Mouse (Mus musculus): ENCODE data around the gene Ss18l1. TPM values are rescaled to one million over a fixed set of nuclear protein-coding genes. Genes with fewer than 3 reads are reported as not detected.

Ss18l1 gene
- polyA plus RNA-seq, 1 experiment from 2014 or later, result 25.0 TPM

DNA sequence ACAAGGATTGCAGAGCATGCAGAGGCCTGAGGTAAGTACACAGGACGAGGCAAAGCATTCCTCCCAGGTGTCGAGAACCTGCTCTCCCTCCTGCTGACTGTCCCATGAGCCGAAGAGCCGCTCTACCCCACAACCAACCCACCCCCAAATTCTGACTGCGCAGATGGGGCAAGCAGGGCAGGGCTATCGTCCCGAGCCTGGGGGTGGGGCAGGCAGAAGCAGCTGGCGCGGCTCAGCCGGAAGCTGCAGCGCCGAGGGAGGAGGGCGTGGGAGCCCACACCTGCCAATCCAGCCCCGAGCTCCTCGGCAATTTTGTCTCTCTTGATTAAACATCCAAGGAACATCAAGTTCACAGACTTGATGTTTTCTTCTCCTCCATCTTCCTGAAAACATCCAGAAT is 57.2 kb downstream of the Ss18l1 start:
- H3K4me1 ChIP-seq, result peaks cover 51% of the 10 kb centered on the region
- ATAC-seq (ENCODE audit: low FRiP score), result no peak
- no peaks in the 10 kb centered on the region for H3K36me3 ChIP-seq (replicated peaks)
- H3K9me3 ChIP-seq, result no peaks in the 10 kb centered on the region
- 13% methylated on average over 15 of the region's 15 CpGs for WGBS
- no peak overlapping the region for H3K4me3 ChIP-seq (replicated peaks)
- no peak overlapping the region for H3K27ac ChIP-seq
- H3K27me3 ChIP-seq, result peaks cover 81% of the 10 kb centered on the region
- H3K9ac ChIP-seq, result no peak overlapping the region
- H3K4me2 ChIP-seq, result peak overlapping the region; percentile 6; the same call in 1 of the 2 replicates

DNA sequence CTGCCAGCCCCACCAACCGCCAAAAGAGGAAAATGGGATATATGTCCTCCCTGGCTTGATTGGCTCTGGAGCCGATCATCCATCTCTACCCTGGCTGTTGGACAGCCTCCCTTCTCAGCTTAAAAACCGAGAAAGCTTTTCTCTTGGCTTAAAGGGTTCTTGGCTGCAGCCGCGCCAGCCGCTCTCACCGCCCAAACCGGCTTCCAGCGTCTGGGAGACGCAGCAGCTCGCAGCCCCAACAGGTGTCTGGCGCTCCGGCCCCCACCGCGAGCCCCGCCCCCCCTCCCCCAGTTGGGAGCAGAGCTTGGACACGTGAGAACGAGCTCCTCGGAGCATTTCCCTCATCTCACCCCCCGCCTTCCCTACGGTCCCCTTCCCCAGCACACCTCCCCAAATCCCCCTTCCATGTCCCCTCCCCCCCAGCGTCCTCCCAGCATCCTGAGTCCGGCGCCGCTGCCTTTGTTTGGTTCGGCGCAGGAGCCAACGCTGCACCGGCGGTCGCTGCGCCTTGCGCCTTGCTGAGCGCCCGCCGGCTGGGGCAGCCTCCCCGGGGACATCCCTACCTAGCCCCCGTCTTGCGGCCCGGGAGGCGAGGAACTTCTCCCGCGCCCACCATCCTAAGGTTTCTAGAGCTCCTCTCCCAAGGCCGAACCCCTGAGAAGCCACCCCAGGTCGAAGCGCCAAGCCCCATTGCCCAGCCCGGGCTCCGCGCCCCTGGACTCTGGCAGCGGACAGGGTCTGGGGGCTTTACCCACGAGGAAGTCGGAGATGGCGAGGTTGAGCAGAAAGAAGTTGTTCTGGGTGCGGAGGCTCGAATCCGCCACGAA is 61.1 kb downstream of the Ss18l1 start:
- peak overlapping the region; percentile 62 for H3K9ac ChIP-seq
- ATAC-seq (ENCODE audit: low FRiP score), result no peak
- WGBS, result under 1% methylated on average over 55 of the region's 57 CpGs
- H3K9me3 ChIP-seq, result no peaks in the 10 kb centered on the region
- H3K36me3 ChIP-seq (replicated peaks), result no peaks in the 10 kb centered on the region
- peaks cover 48% of the 10 kb centered on the region for H3K4me1 ChIP-seq
- H3K27ac ChIP-seq, result no peak overlapping the region
- H3K27me3 ChIP-seq, result peaks cover 81% of the 10 kb centered on the region
- H3K4me3 ChIP-seq (replicated peaks), result peak overlapping the region; percentile 57
- H3K4me2 ChIP-seq, result peak overlapping the region; percentile 96

DNA sequence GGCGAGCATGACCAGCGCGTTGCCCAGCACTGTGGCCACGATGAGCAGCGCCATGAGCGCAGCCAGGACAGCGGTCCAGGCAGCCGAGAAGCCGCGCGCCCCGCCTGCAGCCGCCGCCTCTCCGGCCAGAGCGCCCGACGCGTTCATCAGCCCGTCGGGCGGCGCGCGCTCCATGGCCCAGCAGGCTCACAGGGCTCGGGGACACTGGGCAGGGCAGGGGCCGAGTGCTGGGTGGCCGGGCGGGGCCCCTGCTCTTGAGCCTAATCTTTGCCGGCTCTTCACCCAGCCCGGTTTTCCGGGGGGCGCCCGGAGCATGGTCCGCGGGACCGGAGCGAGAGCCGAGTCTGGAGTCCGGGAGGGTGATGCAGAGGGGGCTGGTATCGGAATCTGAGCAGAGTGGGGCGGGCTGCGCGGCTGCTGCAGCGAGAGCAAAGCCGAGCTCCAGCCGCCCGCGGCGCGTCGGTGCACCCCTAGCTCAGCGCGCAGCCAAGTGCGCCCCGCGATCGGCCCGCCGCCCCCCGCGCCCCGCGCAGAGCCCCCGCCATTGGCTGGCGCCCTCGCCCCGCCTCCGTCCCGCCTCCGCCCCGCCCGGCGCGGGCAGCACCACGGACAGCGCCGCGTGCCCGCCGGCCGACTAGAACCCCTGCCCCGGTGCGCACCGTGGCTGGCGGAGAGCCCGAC is 61.8 kb downstream of the Ss18l1 start, which contains the start of gene Hrh3:
Gene Hrh3 (minus strand): TSS at position 511 of the 681 bp plus-strand sequence.
- no peaks in the 10 kb centered on the region for H3K36me3 ChIP-seq (replicated peaks)
- H3K4me3 ChIP-seq (replicated peaks), result peak within 1 kb of the TSS; percentile 57
- H3K4me2 ChIP-seq, result peak within 1 kb of the TSS; percentile 96
- WGBS, result under 1% methylated on average over 74 of the region's 87 CpGs
- H3K9ac ChIP-seq, result peak within 1 kb of the TSS; percentile 62
- peaks cover 44% of the 10 kb centered on the region for H3K4me1 ChIP-seq
- peak; percentile 86 for ATAC-seq (ENCODE audit: low FRiP score)
- no peak within 1 kb of the TSS for H3K27ac ChIP-seq
- H3K27me3 ChIP-seq, result peaks cover 74% of the 10 kb centered on the region
- no peaks in the 10 kb centered on the region for H3K9me3 ChIP-seq

DNA sequence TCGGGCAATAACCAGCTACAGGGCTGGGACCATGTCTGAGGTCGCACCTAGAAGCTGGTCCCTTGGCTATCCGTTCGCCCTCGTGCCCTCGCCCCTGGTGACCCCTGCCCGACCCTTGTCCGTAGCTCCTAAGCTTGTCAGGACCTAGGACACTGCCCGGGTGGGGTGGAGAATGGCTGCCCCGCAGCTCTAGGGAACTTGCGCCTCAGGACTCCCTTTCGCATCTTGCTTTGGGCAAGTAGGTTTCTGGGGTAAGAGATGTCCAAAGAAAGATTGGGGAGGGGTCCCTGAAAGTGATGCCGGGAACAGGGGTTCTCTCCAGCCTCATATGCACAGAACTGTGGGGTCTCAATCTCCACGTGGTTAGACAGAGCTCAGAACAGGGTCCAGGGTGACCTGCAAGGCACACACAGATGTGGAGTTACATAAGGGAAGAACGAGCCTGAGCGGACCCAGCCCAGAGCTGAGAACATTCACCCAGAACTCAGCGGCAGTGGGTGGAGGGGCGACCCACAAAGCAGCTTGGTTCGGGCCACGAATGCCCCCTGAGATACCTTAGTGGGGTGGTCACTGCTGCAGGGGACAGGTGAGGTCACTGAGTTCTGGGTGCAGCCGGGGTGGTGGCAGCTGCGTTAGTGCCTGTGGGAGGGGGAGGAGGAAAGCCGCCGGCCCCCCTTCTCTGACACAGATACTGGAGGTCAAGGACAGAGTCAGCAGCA is 62.5 kb downstream of the Ss18l1 start:
- peak; percentile 24 for ATAC-seq (ENCODE audit: low FRiP score)
- H3K9me3 ChIP-seq, result no peaks in the 10 kb centered on the region
- H3K27me3 ChIP-seq, result peaks cover 68% of the 10 kb centered on the region
- H3K36me3 ChIP-seq (replicated peaks), result no peaks in the 10 kb centered on the region
- H3K4me2 ChIP-seq, result peak overlapping the region; percentile 96
- peak overlapping the region; percentile 57 for H3K4me3 ChIP-seq (replicated peaks)
- H3K9ac ChIP-seq, result peak overlapping the region; percentile 62; the same call in 1 of the 2 replicates
- WGBS, result 6% methylated on average over 24 of the region's 24 CpGs
- H3K4me1 ChIP-seq, result peaks cover 37% of the 10 kb centered on the region
- H3K27ac ChIP-seq, result no peak overlapping the region

DNA sequence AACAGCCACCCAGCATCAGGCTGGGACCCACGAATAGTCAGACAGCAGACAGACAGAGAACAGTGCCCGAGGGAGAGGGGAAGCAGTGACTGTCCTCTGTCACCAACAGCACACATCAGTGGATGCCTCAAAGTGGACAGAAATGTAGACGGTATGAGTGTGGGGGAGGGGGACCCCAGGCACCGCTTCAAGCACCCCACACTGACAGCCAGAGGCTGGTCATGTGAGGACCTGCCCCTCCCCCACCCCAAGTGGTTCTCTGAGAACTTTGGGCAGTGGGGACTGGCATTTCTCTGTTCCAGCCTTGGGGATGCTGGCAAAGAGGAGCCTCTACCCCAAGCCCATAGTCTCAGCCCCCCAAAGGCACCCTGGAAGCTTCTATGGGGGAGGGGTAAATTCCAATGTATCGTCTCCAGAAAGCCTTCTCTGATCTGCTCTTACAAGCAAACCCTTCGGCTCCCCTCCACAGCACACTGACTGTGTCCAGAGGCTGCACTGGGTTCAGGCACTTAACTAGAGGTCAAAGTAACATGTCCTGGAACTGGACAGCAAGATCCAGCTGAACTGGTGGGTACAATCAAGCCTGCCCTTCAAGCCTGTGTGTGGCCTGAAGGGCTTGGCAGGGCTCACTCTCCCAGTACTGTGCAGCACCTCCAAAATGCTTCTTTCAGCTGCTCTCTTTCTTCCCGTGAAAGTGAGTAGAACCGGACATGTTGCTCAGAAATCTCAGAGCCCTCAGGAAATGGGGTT is 63.3 kb downstream of the Ss18l1 start:
- WGBS, result 21% methylated on average over 8 of the region's 8 CpGs
- Histone ChIP-seq H3K4me2 (0 out of 2 replicates have a peak overlapping the region, but pooled peaks have one; percentile 96), H3K4me3 (replicated peaks) (no peak overlapping the region)

DNA sequence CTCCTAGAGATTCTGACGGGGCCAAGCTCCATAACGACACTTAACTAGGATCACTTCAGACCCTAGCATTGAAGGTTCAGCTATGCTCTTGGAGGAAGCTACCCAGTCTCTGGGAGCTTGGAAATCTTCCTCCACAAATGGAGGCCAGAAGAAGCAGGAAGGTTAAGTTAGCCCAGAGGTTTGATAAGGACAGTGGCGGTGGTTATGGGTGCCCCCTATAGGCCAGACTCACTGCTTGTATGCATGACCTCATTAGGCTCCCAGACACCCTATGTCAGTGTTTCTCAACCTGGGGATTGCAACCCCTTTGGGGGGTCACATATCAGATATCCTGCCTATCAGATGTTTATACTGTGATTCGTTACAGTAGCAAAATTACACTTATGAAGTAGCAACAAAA is 64.8 kb downstream of the Ss18l1 start:
- ATAC-seq (ENCODE audit: low FRiP score), result no peak
- H3K36me3 ChIP-seq (replicated peaks), result no peaks in the 10 kb centered on the region
- H3K9me3 ChIP-seq, result no peaks in the 10 kb centered on the region
- no peak overlapping the region for H3K4me2 ChIP-seq
- H3K27me3 ChIP-seq, result peaks cover 50% of the 10 kb centered on the region
- 70% methylated on average over 4 of the region's 4 CpGs for WGBS
- no peak overlapping the region for H3K9ac ChIP-seq
- H3K4me3 ChIP-seq (replicated peaks), result no peak overlapping the region
- no peak overlapping the region for H3K27ac ChIP-seq
- H3K4me1 ChIP-seq, result peaks cover 31% of the 10 kb centered on the region

More for the DNA sequence above, 63.3 kb downstream of the Ss18l1 start:
- Histone ChIP-seq H3K27ac (no peak overlapping the region), H3K9me3 (no peaks in the 10 kb centered on the region), H3K4me1 (peaks cover 31% of the 10 kb centered on the region), H3K9ac (no peak overlapping the region), H3K36me3 (replicated peaks) (no peaks in the 10 kb centered on the region), H3K27me3 (peaks cover 65% of the 10 kb centered on the region)
- ATAC-seq (ENCODE audit: low FRiP score), result no peak

DNA sequence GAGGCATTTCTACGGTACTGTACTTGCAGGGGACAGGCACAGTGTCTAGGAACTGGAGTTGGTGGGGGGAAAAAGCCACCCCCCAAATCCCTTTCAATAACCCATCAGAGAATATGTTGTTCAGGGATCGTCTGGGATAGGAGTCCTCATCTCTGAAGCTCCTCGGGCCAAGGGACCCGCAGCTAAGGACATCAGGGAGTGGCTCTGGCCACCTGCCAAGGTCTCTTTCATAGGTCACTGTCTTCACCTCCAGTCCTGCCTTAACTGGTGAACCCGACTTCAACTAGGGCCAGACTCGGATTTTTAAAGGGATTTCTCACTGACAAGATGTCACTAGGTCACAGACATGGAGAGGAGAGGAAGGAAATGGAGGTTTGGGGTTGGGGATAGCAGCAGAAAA is 66.0 kb downstream of the Ss18l1 start:
- no peaks in the 10 kb centered on the region for H3K9me3 ChIP-seq
- H3K36me3 ChIP-seq (replicated peaks), result no peaks in the 10 kb centered on the region
- H3K4me2 ChIP-seq, result no peak overlapping the region
- WGBS, result 77% methylated on average over 6 of the region's 6 CpGs
- H3K4me1 ChIP-seq, result peaks cover 21% of the 10 kb centered on the region
- H3K9ac ChIP-seq, result no peak overlapping the region
- peaks cover 38% of the 10 kb centered on the region for H3K27me3 ChIP-seq
- H3K27ac ChIP-seq, result no peak overlapping the region
- H3K4me3 ChIP-seq (replicated peaks), result no peak overlapping the region
- no peak for ATAC-seq (ENCODE audit: low FRiP score)

DNA sequence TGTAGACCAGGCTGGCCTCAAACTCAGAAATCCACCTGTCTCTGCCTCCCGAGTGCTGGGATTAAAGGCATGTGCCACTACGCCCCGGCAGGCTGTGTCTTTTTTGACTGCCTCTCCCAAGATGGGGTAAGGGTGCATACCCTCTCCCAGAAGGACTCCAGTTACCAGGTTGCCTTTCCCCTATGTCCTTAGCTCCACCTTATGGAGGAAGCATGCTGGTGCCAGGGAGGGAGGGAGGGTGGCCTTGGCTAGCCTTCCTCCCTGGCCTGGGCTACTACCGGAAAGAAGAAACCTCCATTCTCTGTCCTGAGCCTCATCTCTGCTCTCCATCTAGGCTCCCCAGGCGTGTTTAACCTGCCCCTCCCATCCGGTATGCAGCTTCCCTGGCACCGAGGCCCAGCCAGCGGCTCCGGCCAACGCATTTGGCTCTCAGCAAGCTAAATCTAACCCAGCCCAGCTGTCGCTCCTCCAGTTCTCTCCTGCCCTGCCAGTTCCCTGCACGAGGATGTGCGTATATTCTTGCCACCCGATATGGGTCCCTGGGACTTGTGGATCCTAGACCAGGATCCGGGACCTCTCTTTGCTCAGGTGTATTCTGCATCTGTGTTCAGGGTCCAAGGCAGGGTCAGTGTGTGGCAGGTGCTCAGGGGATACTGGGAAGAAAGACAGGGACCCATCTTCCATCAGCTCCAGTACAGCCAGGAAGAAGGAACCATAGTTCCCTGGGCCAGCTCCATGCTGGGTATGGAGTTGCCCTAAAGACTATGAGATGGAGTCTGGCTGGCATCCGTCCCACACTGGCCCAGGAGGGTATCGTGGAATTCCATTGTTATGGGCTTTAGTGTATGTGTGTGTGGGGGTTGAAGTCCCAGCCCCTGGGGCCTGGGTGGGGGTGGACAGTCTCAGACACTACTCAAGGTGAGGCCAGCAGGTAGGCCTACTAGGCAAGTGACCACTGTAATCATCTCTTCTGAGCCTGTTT is 71.9 kb downstream of the Ss18l1 start:
- Histone ChIP-seq H3K4me2 (no peak overlapping the region), H3K27me3 (peaks cover 5% of the 10 kb centered on the region; the same call in 1 of the 2 replicates), H3K4me1 (peaks cover 50% of the 10 kb centered on the region), H3K27ac (0 out of 2 replicates have a peak overlapping the region, but pooled peaks have one; percentile 36), H3K9ac (0 out of 2 replicates have a peak overlapping the region, but pooled peaks have one; percentile 21), H3K4me3 (replicated peaks) (no peak overlapping the region), H3K36me3 (replicated peaks) (no peaks in the 10 kb centered on the region), H3K9me3 (no peaks in the 10 kb centered on the region)
- ATAC-seq (ENCODE audit: low FRiP score), result no peak
- WGBS, result 65% methylated on average over 17 of the region's 17 CpGs

DNA sequence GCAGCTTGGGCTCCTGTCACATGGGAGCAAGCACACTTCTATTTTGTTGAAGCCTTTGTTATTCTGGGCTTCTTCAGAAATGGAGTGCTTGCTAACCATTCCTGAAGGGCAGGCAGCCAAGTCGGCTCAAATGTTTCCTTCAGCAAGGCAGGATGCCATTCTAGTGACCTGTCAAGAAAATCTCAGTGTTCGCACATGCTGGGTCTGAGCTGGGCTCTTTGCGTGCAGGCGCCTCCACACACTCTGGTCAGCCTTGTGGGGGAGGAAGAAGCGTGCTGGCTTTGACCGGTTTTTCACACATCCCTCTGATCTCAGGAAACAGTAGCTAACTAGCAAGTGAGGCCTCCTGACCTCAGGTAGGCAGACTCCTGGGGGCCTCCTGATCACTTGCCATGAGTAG is 73.0 kb downstream of the Ss18l1 start:
- ATAC-seq (ENCODE audit: low FRiP score), result no peak
- Histone ChIP-seq H3K36me3 (replicated peaks) (no peaks in the 10 kb centered on the region), H3K27me3 (peaks cover 1% of the 10 kb centered on the region; the same call in 1 of the 2 replicates), H3K4me1 (peaks cover 56% of the 10 kb centered on the region), H3K4me3 (replicated peaks) (no peak overlapping the region), H3K4me2 (no peak overlapping the region), H3K9ac (no peak overlapping the region), H3K9me3 (no peaks in the 10 kb centered on the region), H3K27ac (peak overlapping the region; percentile 51)
- 39% methylated on average over 6 of the region's 6 CpGs for WGBS

DNA sequence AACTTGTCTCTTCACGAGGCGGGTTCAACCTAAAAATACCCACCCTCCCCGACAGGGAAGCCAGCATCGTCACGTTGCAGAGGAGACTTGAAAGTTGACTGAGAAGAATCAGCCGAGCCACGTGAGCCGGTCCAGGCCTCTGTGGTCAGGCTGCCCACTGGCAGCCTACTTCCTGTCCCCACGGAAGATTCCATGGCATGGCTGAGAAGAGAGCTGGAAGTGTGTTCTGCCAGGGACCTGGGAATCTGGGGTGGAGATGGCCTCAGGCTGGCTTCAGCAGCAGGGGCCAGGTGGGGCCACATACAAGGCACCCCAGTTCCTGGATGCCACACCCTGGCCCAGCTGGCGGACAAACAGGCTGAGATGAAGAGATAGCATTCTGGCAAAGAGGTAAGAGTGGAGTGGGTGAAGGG is 73.8 kb downstream of the Ss18l1 start:
- no peak overlapping the region for H3K9ac ChIP-seq
- H3K4me2 ChIP-seq, result no peak overlapping the region
- peaks cover 60% of the 10 kb centered on the region for H3K4me1 ChIP-seq
- no peaks in the 10 kb centered on the region for H3K9me3 ChIP-seq
- no peaks in the 10 kb centered on the region; the same call in 1 of the 2 replicates for H3K27me3 ChIP-seq
- 82% methylated on average over 10 of the region's 10 CpGs for WGBS
- ATAC-seq (ENCODE audit: low FRiP score), result no peak
- H3K36me3 ChIP-seq (replicated peaks), result no peaks in the 10 kb centered on the region
- H3K27ac ChIP-seq, result no peak overlapping the region
- no peak overlapping the region for H3K4me3 ChIP-seq (replicated peaks)
